Mouse (Mus musculus) ES-E14 (cell line): Measurements from ENCODE around the gene L3mbtl3.

Experiments used
- HCFC1 ChIP-seq: IDR thresholded peaks from 2 replicates; pipeline ENCODE4 v1.6.1; 2012; ENCODE audit warnings: low read length, inconsistent platforms, borderline replicate concordance; ENCODE audit not compliant: insufficient read depth
- MAFK ChIP-seq: IDR thresholded peaks from 2 replicates; pipeline ENCODE4 v1.6.1; 2014; ENCODE audit warnings: mild to moderate bottlenecking, low read depth, low read length, inconsistent platforms; ENCODE audit not compliant: insufficient read depth
- ZC3H11A ChIP-seq: IDR thresholded peaks from 2 replicates; pipeline ENCODE4 v1.6.1; 2012; ENCODE audit warnings: low read depth, mild to moderate bottlenecking, inconsistent platforms, low read length, borderline replicate concordance
- ZNF384 ChIP-seq: IDR thresholded peaks from 2 replicates; pipeline ENCODE4 v1.6.1; 2012; ENCODE audit warnings: low read depth, low read length, inconsistent platforms

- TF ChIP-seq MAFK = no peak
- no peak for TF ChIP-seq ZC3H11A
- TF ChIP-seq ZNF384 = no peak
- no peak for TF ChIP-seq HCFC1
These were observed 25.6 kb downstream of the L3mbtl3 start for GRCm38 (mm10) chr10:26350153-26350552.
